In the genomic region with DNA sequence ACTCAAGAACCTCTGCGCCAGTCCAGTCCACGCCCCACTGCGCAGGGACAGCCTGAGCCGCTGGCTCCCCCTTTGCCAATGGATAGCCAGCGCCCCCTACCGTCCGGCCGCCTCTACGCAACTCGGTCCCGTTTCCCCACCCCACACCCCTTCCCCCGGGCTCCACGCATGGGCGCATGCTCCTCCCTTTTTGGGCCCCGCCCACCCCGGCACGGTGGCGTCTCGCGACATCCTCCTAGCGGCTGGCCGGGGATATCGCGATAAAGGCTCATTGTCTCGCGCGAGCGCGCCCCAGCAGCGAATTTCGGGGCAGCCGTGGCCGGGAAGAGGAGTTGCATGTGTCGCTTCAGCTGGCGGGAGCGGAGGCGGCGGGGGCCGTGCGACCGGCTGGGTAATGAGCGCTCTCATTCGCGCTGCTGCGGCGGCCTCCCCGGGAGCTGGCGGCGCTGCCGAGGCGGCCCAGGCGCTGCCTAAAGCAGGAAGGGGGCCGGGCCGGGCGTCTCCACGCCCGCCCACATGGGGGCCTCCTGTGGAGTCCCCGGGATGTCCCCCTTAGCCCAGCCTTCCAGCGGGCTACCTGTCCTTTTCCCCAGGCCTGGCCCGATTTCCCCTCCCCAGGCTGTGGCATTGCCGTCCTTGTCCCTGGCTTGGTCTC, we compare ENCODE assay signal across 8 mouse cellular contexts. TPM values are rescaled to one million over a fixed set of nuclear protein-coding genes. Genes with fewer than 3 reads are reported as not detected.
A peak's percentile ranks its signal among the peaks of the same experiment; 100 is the strongest.
DNase-seq lines count a peak whose midpoint lies in the region; ATAC-seq and TF ChIP-seq lines count a peak whose summit lies in the region.

A gene (plus strand): TSS at position 200 of the 655 bp plus-strand sequence.

- under 1% methylated on average over 58 of the region's 61 CpGs for WGBS in forebrain, embryonic 15.5 days
- WGBS in lung, embryonic 14.5 days, result under 1% methylated on average over 61 of the region's 61 CpGs
- under 1% methylated on average over 61 of the region's 61 CpGs for WGBS in olfactory bulb, adult 2 months
- WGBS in thymus, adult 2 months, result under 1% methylated on average over 61 of the region's 61 CpGs

- DNase-seq in ES-CJ7 (ENCODE audit: low read depth, low spot score), result peak; percentile 96
- peak; percentile 99 for DNase-seq in cerebellum, adult 11 months
- peak; percentile 100 for DNase-seq in heart, postnatal 36 days
- DNase-seq in layer of hippocampus, adult 2 months (ENCODE audit: low spot score in 2 of 2), result peak; percentile 98 to 100
- DNase-seq in lung, embryonic 14.5 days, result peak; percentile 99
- DNase-seq in thymus, adult 2 months, result peak; percentile 100

- H3K4me3 ChIP-seq in forebrain, embryonic 15.5 days, result peak within 1 kb of the TSS; percentile 92
- H3K4me3 ChIP-seq in layer of hippocampus, adult 2 months, result peak within 1 kb of the TSS; percentile 87
- H3K4me3 ChIP-seq in lung, embryonic 14.5 days (ENCODE audit: low read depth, low read length), result peak within 1 kb of the TSS; percentile 96
- H3K4me3 ChIP-seq in olfactory bulb, adult 2 months (ENCODE audit: insufficient read depth, low read depth, low read length), result peak within 1 kb of the TSS; percentile 69
- peak within 1 kb of the TSS; percentile 77 for H3K4me3 ChIP-seq in thymus, adult 2 months (ENCODE audit: control insufficient read depth, insufficient read depth, low read length)

- H3K9ac ChIP-seq in forebrain, embryonic 15.5 days (replicated peaks), result peak within 1 kb of the TSS; percentile 99
- H3K9ac ChIP-seq in lung, embryonic 14.5 days, result peak within 1 kb of the TSS; percentile 93

- peak; percentile 95 for ATAC-seq in forebrain, embryonic 15.5 days (replicated peaks)
- peak; percentile 96 for ATAC-seq in lung, embryonic 14.5 days (ENCODE audit: insufficient read depth)

- TF ChIP-seq POLR2A in olfactory bulb, adult 2 months (IDR thresholded peaks at IDR 0.05; ENCODE audit: insufficient read depth, low read depth, low read length), result peak; percentile 87
- TF ChIP-seq POLR2A in thymus, adult 2 months (IDR thresholded peaks at IDR 0.05; ENCODE audit: control insufficient read depth, extremely low read depth, insufficient read depth, low read length, poor library complexity), result peak; percentile 73

- no peaks in the 10 kb centered on the region for H3K9me3 ChIP-seq in forebrain, embryonic 15.5 days
- no peaks in the 10 kb centered on the region for H3K9me3 ChIP-seq in lung, embryonic 14.5 days (ENCODE audit: low read depth, low read length)

- H3K4me2 ChIP-seq in forebrain, embryonic 15.5 days (replicated peaks), result peak within 1 kb of the TSS; percentile 94
- H3K4me2 ChIP-seq in lung, embryonic 14.5 days, result peak within 1 kb of the TSS; percentile 93

- H3K36me3 ChIP-seq in forebrain, embryonic 15.5 days, result peaks cover 22% of the 10 kb centered on the region; the same call in 1 of the 2 replicates
- peaks cover 39% of the 10 kb centered on the region for H3K36me3 ChIP-seq in lung, embryonic 14.5 days (ENCODE audit: insufficient read depth)
- H3K36me3 ChIP-seq in thymus, adult 2 months (ENCODE audit: control insufficient read depth, insufficient read depth, low read length), result no peaks in the 10 kb centered on the region

- H3K27me3 ChIP-seq in forebrain, embryonic 15.5 days, result no peaks in the 10 kb centered on the region
- no peaks in the 10 kb centered on the region for H3K27me3 ChIP-seq in lung, embryonic 14.5 days (ENCODE audit: insufficient read depth, low read length)
- H3K27me3 ChIP-seq in thymus, adult 2 months (ENCODE audit: control insufficient read depth, insufficient read depth, low read length), result no peaks in the 10 kb centered on the region

- TF ChIP-seq CTCF in layer of hippocampus, adult 2 months (conservative IDR thresholded peaks at IDR 0.05), result peak; percentile 96
- TF ChIP-seq CTCF in lung, embryonic 14.5 days (IDR thresholded peaks at IDR 0.05; ENCODE audit: low read depth), result peak; percentile 99
- peak; percentile 84; the same call in 1 of the 2 replicates for TF ChIP-seq CTCF in olfactory bulb, adult 2 months (IDR thresholded peaks at IDR 0.05; ENCODE audit: insufficient read depth, low read depth, low read length)
- peak; percentile 85 for TF ChIP-seq CTCF in thymus, adult 2 months (IDR thresholded peaks at IDR 0.05; ENCODE audit: borderline replicate concordance, control insufficient read depth, extremely low read depth, insufficient read depth, low read length, poor library complexity)

- intact Hi-C loops in heart, postnatal 36 days (cut with DNase I), result loop anchor here (5.0 kb wide), 3 partner anchors 160 to 280 kb away; a partner anchor contains a TSS

- H3K4me1 ChIP-seq in forebrain, embryonic 15.5 days, result peaks cover 21% of the 10 kb centered on the region
- 0 out of 2 replicates have a peak, but pooled peaks cover 9% of the 10 kb centered on the region for H3K4me1 ChIP-seq in lung, embryonic 14.5 days (ENCODE audit: insufficient read depth)
- peaks cover 12% of the 10 kb centered on the region for H3K4me1 ChIP-seq in olfactory bulb, adult 2 months (ENCODE audit: control insufficient read depth, insufficient read depth, low read length)
- H3K4me1 ChIP-seq in thymus, adult 2 months (replicated peaks; ENCODE audit: control insufficient read depth, insufficient read depth, low read length), result peaks cover 10% of the 10 kb centered on the region

- peak within 1 kb of the TSS; percentile 87 for H3K27ac ChIP-seq in forebrain, embryonic 15.5 days (replicated peaks)
- H3K27ac ChIP-seq in layer of hippocampus, adult 2 months, result peak within 1 kb of the TSS; percentile 94
- H3K27ac ChIP-seq in lung, embryonic 14.5 days (ENCODE audit: low read depth), result peak within 1 kb of the TSS; percentile 78; the same call in 1 of the 2 replicates
- no peak within 1 kb of the TSS for H3K27ac ChIP-seq in olfactory bulb, adult 2 months (ENCODE audit: insufficient read depth, low read depth, low read length)
- H3K27ac ChIP-seq in thymus, adult 2 months (ENCODE audit: control insufficient read depth, insufficient read depth, low read length), result peak within 1 kb of the TSS; percentile 37; the same call in 1 of the 2 replicates

RNA-seq across cellular contexts. Expression of the gene that starts here (rescaled TPM):
- polyA plus RNA-seq in forebrain, embryonic 15.5 days (2015; fragmentation: Nextera tagmentation; extraction: Ambion mirVana), result 143 and 146 TPM in 2 replicates
- total RNA-seq in heart, postnatal 36 days (2021), result 10 to 100 TPM; 49.6 to 51.2 TPM
- total RNA-seq in layer of hippocampus, adult 2 months (2021), result 10 to 100 TPM; 64.7 to 66.7 TPM
- polyA plus RNA-seq in lung, embryonic 14.5 days (2014; fragmentation: Nextera tagmentation; extraction: Ambion mirVana), result 130 and 137 TPM in 2 replicates
- not detected in 2 replicates for polyA plus RNA-seq in olfactory bulb, adult 2 months (2012; ENCODE audit: insufficient read depth, insufficient read length, low replicate concordance, missing spikeins)
- 9.7 and 11.8 TPM in 2 replicates for polyA plus RNA-seq in thymus, adult 2 months (2012; rRNA removed)
